Mouse (Mus musculus) testis, postnatal 10 days (tissue): ENCODE results near the gene Icam2.
A peak's percentile ranks its signal among the peaks of the same experiment; 100 is the strongest.
"Not testable (repeated sequence)": the region's sequence is repeated elsewhere in the genome, so short reads cannot be mapped to it uniquely, and the experiment has no call there.

ENCODE experiments used
- DNase-seq: peaks from one replicate; pipeline ENCODE4 v3.0.0; 2021; ENCODE audit warnings: low spot score

The Icam2 gene

GRCm38 (mm10) chr11:106387791-106388216 lies at the start of gene Icam2:
TSS of gene Icam2 (minus strand) at chr11:106388075.
- no peak for DNase-seq

- DNase-seq = no peak
Observed at GRCm38 (mm10) chr11:106437543-106437942, 49.7 kb upstream of the Icam2 start.

- DNase-seq = no peak
Observed at GRCm38 (mm10) chr11:106437039-106437438, 49.2 kb upstream of the Icam2 start.

- no peak for DNase-seq
Observed at GRCm38 (mm10) chr11:106430392-106430791, 42.5 kb upstream of the Icam2 start.

GRCm38 (mm10) chr11:106429689-106430088 lies 41.8 kb upstream of the Icam2 start:
- no peak for DNase-seq

GRCm38 (mm10) chr11:106428556-106428955 lies 40.7 kb upstream of the Icam2 start:
- DNase-seq = no peak

- DNase-seq = no peak
Observed at GRCm38 (mm10) chr11:106428106-106428505, 40.2 kb upstream of the Icam2 start.

GRCm38 (mm10) chr11:106426447-106426846 lies 38.6 kb upstream of the Icam2 start:
- no peak for DNase-seq

GRCm38 (mm10) chr11:106425201-106425600 lies 37.3 kb upstream of the Icam2 start:
- no peak for DNase-seq

GRCm38 (mm10) chr11:106419262-106420102 lies 31.6 kb upstream of the Icam2 start:
- DNase-seq = no peak

- peak; percentile 87 for DNase-seq
Observed at GRCm38 (mm10) chr11:106418622-106419196, 30.8 kb upstream of the Icam2 start.

- no peak for DNase-seq
Observed at GRCm38 (mm10) chr11:106417860-106418259, 30.0 kb upstream of the Icam2 start.

- no peak for DNase-seq
Observed at GRCm38 (mm10) chr11:106416331-106416730, 28.5 kb upstream of the Icam2 start.

- DNase-seq = no peak
Observed at GRCm38 (mm10) chr11:106412641-106413360, 24.9 kb upstream of the Icam2 start.

GRCm38 (mm10) chr11:106411157-106411556 lies 23.3 kb upstream of the Icam2 start:
- DNase-seq = no peak

- DNase-seq = no peak
Observed at GRCm38 (mm10) chr11:106410507-106410906, 22.6 kb upstream of the Icam2 start.

- no peak for DNase-seq
Observed at GRCm38 (mm10) chr11:106410011-106410410, 22.1 kb upstream of the Icam2 start.

- DNase-seq = no peak
Observed at GRCm38 (mm10) chr11:106398481-106398880, 10.6 kb upstream of the Icam2 start.

- DNase-seq = no peak
Observed at GRCm38 (mm10) chr11:106397656-106398055, 9.8 kb upstream of the Icam2 start.

- DNase-seq = not testable (repeated sequence)
Observed at GRCm38 (mm10) chr11:106394055-106394454, 6.2 kb upstream of the Icam2 start.

GRCm38 (mm10) chr11:106393331-106393616 lies 5.4 kb upstream of the Icam2 start:
- DNase-seq = no peak

GRCm38 (mm10) chr11:106392597-106393330 lies 4.9 kb upstream of the Icam2 start:
- no peak for DNase-seq
